Mouse (Mus musculus) midbrain, embryonic 10.5 days (tissue): ENCODE results near the gene Rdm1. TPM values are rescaled to one million over a fixed set of nuclear protein-coding genes. Genes with fewer than 3 reads are reported as not detected.
"Not testable (repeated sequence)": the region's sequence is repeated elsewhere in the genome, so short reads cannot be mapped to it uniquely, and the experiment has no call there.

Experiments used
- DNase-seq: peaks from one replicate; pipeline ENCODE4 v3.0.0-alpha.2; 2017; ENCODE audit warnings: low spot score
- H3K27ac ChIP-seq: fragments of 300-500 bp; sonication (generic); replicated peaks from 2 replicates; pipeline ENCODE4 v1.5.1; 2016; ENCODE audit warnings: mild to moderate bottlenecking
- H3K27me3 ChIP-seq: fragments of 300-500 bp; sonication (generic); 2 replicates; pipeline ENCODE4 v1.6.1; 2016; ENCODE audit warnings: low read depth, mild to moderate bottlenecking; ENCODE audit not compliant: poor library complexity, severe bottlenecking
- H3K36me3 ChIP-seq: fragments of 300-500 bp; sonication (generic); 2 replicates; pipeline ENCODE4 v1.6.1; 2016; ENCODE audit warnings: mild to moderate bottlenecking, moderate library complexity
- H3K4me1 ChIP-seq: fragments of 300-500 bp; sonication (generic); 2 replicates; pipeline ENCODE4 v1.6.1; 2016
- H3K4me3 ChIP-seq: fragments of 300-500 bp; sonication (generic); 2 replicates; pipeline ENCODE4 v1.5.1; 2016; ENCODE audit warnings: mild to moderate bottlenecking, moderate library complexity
- H3K9me3 ChIP-seq: fragments of 300-500 bp; sonication (generic); replicated peaks from 2 replicates; pipeline ENCODE4 v1.6.1; 2016; ENCODE audit warnings: mild to moderate bottlenecking
- WGBS: fragments of 180-500 bp; shearing (Covaris S2); methylation state at CpG from one replicate; pipeline ENCODE4 v1.1.7; 2016; 5-methylcytosine and 5-hydroxymethylcytosine counted together
- polyA plus RNA-seq: library from polyadenylated mRNA; unstranded; fragments of >200 nt; fragmentation: Nextera tagmentation; extraction: Ambion mirVana; gene quantifications from 2 replicates; pipeline ENCODE4 v1.2.1, GENCODE M21; 2016

The Rdm1 gene
- 35.2 and 39.2 TPM in 2 replicates for polyA plus RNA-seq

- DNase-seq: peak; percentile 90
- WGBS: under 1% methylated on average over 34 of the region's 34 CpGs
- Histone ChIP-seq H3K4me1 (peaks cover 21% of the 10 kb centered on the region), H3K36me3 (0 out of 2 replicates have a peak, but pooled peaks cover 7% of the 10 kb centered on the region), H3K27ac (peak within 1 kb of the TSS; percentile 98), H3K27me3 (no peaks in the 10 kb centered on the region), H3K4me3 (peak within 1 kb of the TSS; percentile 70), H3K9me3 (no peaks in the 10 kb centered on the region)
Measured at GRCm38 (mm10) chr11:101626995-101627856, at the start of gene Rdm1. Gene Rdm1, plus strand, starts transcription at chr11:101627195.

- Histone ChIP-seq H3K4me3 (no peak overlapping the region), H3K27me3 (no peaks in the 10 kb centered on the region), H3K27ac (no peak overlapping the region), H3K4me1 (peaks cover 10% of the 10 kb centered on the region), H3K9me3 (no peaks in the 10 kb centered on the region), H3K36me3 (peaks cover 46% of the 10 kb centered on the region)
- no peak for DNase-seq
- 81% methylated on average over 6 of the region's 6 CpGs for WGBS
Measured at GRCm38 (mm10) chr11:101581081-101581764, 45.8 kb upstream of the Rdm1 start.

GRCm38 (mm10) chr11:101582054-101583035, 44.6 kb upstream of the Rdm1 start, which contains the start of gene Tmem106a:
Gene Tmem106a, plus strand, starts transcription at chr11:101582242.
- Histone ChIP-seq H3K27me3 (no peaks in the 10 kb centered on the region), H3K27ac (peak within 1 kb of the TSS; percentile 19), H3K9me3 (no peaks in the 10 kb centered on the region), H3K4me1 (peaks cover 10% of the 10 kb centered on the region), H3K36me3 (peaks cover 41% of the 10 kb centered on the region), H3K4me3 (peak within 1 kb of the TSS; percentile 50)
- DNase-seq: peak; percentile 67
- WGBS: 22% methylated on average over 30 of the region's 31 CpGs

GRCm38 (mm10) chr11:101583205-101583604, 43.8 kb upstream of the Rdm1 start:
- peaks cover 32% of the 10 kb centered on the region for H3K36me3 ChIP-seq
- WGBS: 90% methylated on average over 2 of the region's 2 CpGs
- no peak for DNase-seq
- no peaks in the 10 kb centered on the region for H3K9me3 ChIP-seq
- H3K27me3 ChIP-seq: no peaks in the 10 kb centered on the region
- H3K4me1 ChIP-seq: peaks cover 10% of the 10 kb centered on the region
- H3K27ac ChIP-seq: no peak overlapping the region
- no peak overlapping the region for H3K4me3 ChIP-seq

- not testable (repeated sequence) for DNase-seq, H3K27ac ChIP-seq, H3K4me3 ChIP-seq, H3K27me3 ChIP-seq, H3K9me3 ChIP-seq
- H3K4me1 ChIP-seq: peaks cover 10% of the 10 kb centered on the region
- WGBS: 97% methylated on average over 1 of the region's 1 CpGs
- H3K36me3 ChIP-seq: peaks cover 14% of the 10 kb centered on the region
Measured at GRCm38 (mm10) chr11:101585031-101585430, 42.0 kb upstream of the Rdm1 start.

- no peaks in the 10 kb centered on the region for H3K27me3 ChIP-seq
- H3K4me1 ChIP-seq: peaks cover 10% of the 10 kb centered on the region
- H3K4me3 ChIP-seq: no peak overlapping the region
- H3K27ac ChIP-seq: no peak overlapping the region
- peaks cover 6% of the 10 kb centered on the region for H3K36me3 ChIP-seq
- WGBS: 81% methylated on average over 4 of the region's 4 CpGs
- DNase-seq: no peak
- H3K9me3 ChIP-seq: no peaks in the 10 kb centered on the region
Measured at GRCm38 (mm10) chr11:101585805-101586204, 41.2 kb upstream of the Rdm1 start.

GRCm38 (mm10) chr11:101587676-101588075, 39.3 kb upstream of the Rdm1 start:
- no peaks in the 10 kb centered on the region for H3K27me3 ChIP-seq
- no peaks in the 10 kb centered on the region for H3K4me1 ChIP-seq
- WGBS: 90% methylated on average over 10 of the region's 10 CpGs
- DNase-seq: no peak
- H3K4me3 ChIP-seq: no peak overlapping the region
- H3K36me3 ChIP-seq: peaks cover 5% of the 10 kb centered on the region; the same call in 1 of the 2 replicates
- H3K27ac ChIP-seq: no peak overlapping the region
- H3K9me3 ChIP-seq: no peaks in the 10 kb centered on the region

- H3K4me1 ChIP-seq: no peaks in the 10 kb centered on the region
- H3K36me3 ChIP-seq: peaks cover 5% of the 10 kb centered on the region; the same call in 1 of the 2 replicates
- WGBS: 92% methylated on average over 7 of the region's 7 CpGs
- H3K9me3 ChIP-seq: no peaks in the 10 kb centered on the region
- H3K27me3 ChIP-seq: no peaks in the 10 kb centered on the region
- no peak overlapping the region for H3K4me3 ChIP-seq
- H3K27ac ChIP-seq: no peak overlapping the region
- no peak for DNase-seq
Measured at GRCm38 (mm10) chr11:101588868-101589267, 38.1 kb upstream of the Rdm1 start.

GRCm38 (mm10) chr11:101589444-101589843, 37.6 kb upstream of the Rdm1 start:
- no peak overlapping the region for H3K27ac ChIP-seq
- H3K4me1 ChIP-seq: no peaks in the 10 kb centered on the region
- no peak overlapping the region for H3K4me3 ChIP-seq
- H3K36me3 ChIP-seq: peaks cover 5% of the 10 kb centered on the region; the same call in 1 of the 2 replicates
- H3K9me3 ChIP-seq: no peaks in the 10 kb centered on the region
- 33% methylated on average over 5 of the region's 5 CpGs for WGBS
- no peaks in the 10 kb centered on the region for H3K27me3 ChIP-seq
- DNase-seq: peak; percentile 53

- no peaks in the 10 kb centered on the region for H3K4me1 ChIP-seq
- H3K4me3 ChIP-seq: no peak overlapping the region
- peaks cover 5% of the 10 kb centered on the region; the same call in 1 of the 2 replicates for H3K36me3 ChIP-seq
- WGBS: 80% methylated on average over 12 of the region's 12 CpGs
- no peak for DNase-seq
- no peaks in the 10 kb centered on the region for H3K9me3 ChIP-seq
- no peak overlapping the region for H3K27ac ChIP-seq
- H3K27me3 ChIP-seq: no peaks in the 10 kb centered on the region
Measured at GRCm38 (mm10) chr11:101589989-101590624, 36.9 kb upstream of the Rdm1 start.

- WGBS: 83% methylated on average over 6 of the region's 6 CpGs
- Histone ChIP-seq H3K27ac (no peak within 1 kb of the TSS), H3K27me3 (0 out of 2 replicates have a peak, but pooled peaks cover 6% of the 10 kb centered on the region), H3K9me3 (no peaks in the 10 kb centered on the region), H3K36me3 (no peaks in the 10 kb centered on the region), H3K4me3 (no peak within 1 kb of the TSS), H3K4me1 (peaks cover 1% of the 10 kb centered on the region; the same call in 1 of the 2 replicates)
- no peak for DNase-seq
Measured at GRCm38 (mm10) chr11:101599156-101599555, 27.8 kb upstream of the Rdm1 start, which contains the start of gene Gm11634. Gene Gm11634, minus strand, starts transcription at chr11:101599256.
